Mouse (Mus musculus): ENCODE results near the gene Cptp. TPM values are rescaled to one million over a fixed set of nuclear protein-coding genes. Genes with fewer than 3 reads are reported as not detected.
A peak's percentile ranks its signal among the peaks of the same experiment; 100 is the strongest.

The Cptp gene
- polyA plus RNA-seq, 1 experiment, result 5.9 TPM

DNA sequence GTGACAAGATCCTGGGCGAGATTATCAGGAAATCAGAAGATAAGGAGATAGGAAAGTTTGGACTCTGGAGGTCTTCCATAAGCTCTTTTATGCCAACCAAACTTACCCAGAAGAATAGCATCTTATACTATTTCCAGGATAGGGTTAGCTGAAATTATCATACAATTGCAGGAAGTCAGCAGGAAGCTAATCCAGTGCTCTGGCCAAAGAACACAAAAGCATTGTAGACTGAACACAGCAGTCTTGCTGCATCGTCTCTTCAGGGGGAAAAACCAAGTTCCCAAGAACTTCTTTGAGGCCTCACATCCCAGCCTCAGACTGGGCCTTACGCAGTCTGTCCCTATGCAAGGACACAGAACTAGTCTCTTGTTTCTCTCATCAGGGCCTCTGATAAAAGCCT lies 14.3 kb upstream of the Cptp start:
- 87% methylated on average over 3 of the region's 3 CpGs for WGBS

DNA sequence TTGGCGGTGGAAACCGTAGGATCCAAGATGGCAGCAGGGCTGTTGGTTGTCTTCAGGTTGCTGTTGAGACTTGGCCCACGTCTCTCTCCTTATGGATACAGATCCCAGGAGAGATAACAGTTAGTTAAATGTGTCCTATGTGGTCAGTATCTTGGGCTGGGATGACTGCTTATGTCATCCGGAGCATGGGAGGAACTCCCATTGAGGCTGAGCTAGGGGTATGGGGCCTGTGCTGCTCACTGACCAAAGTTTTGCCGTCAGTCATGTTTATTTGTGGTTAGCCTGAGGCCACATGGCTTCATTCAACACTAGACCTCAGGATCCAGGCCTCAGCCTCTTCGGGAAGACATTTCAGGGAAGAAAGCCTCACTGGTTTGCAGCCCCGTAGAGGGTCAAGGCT lies 2.2 kb upstream of the Cptp start:
- Histone ChIP-seq H3K4me3 (replicated peaks; ENCODE audit: control insufficient read depth, low read depth, low read length) (no peak overlapping the region), H3K27ac (ENCODE audit: control insufficient read depth, insufficient read depth, low read depth, low read length, poor library complexity) (no peak overlapping the region), H3K4me1 (ENCODE audit: control insufficient read depth, insufficient read depth, low read length) (peaks cover 2% of the 10 kb centered on the region)
- no peak for TF ChIP-seq POLR2A (IDR thresholded peaks at IDR 0.05; ENCODE audit: borderline replicate concordance, control insufficient read depth, low read depth, low read length)
- no peak for TF ChIP-seq CTCF (IDR thresholded peaks at IDR 0.05; ENCODE audit: control insufficient read depth, insufficient read depth, low read length)
- 86% methylated on average over 7 of the region's 7 CpGs for WGBS

More for the DNA sequence above, 14.3 kb upstream of the Cptp start:
- H3K27ac ChIP-seq (ENCODE audit: control insufficient read depth, insufficient read depth, low read depth, low read length, poor library complexity), result no peak overlapping the region
- TF ChIP-seq POLR2A (IDR thresholded peaks at IDR 0.05; ENCODE audit: borderline replicate concordance, control insufficient read depth, low read depth, low read length), result no peak
- no peak for TF ChIP-seq CTCF (IDR thresholded peaks at IDR 0.05; ENCODE audit: control insufficient read depth, insufficient read depth, low read length)
- no peak overlapping the region for H3K4me3 ChIP-seq (replicated peaks; ENCODE audit: control insufficient read depth, low read depth, low read length)
- peaks cover 6% of the 10 kb centered on the region for H3K4me1 ChIP-seq (ENCODE audit: control insufficient read depth, insufficient read depth, low read length)

DNA sequence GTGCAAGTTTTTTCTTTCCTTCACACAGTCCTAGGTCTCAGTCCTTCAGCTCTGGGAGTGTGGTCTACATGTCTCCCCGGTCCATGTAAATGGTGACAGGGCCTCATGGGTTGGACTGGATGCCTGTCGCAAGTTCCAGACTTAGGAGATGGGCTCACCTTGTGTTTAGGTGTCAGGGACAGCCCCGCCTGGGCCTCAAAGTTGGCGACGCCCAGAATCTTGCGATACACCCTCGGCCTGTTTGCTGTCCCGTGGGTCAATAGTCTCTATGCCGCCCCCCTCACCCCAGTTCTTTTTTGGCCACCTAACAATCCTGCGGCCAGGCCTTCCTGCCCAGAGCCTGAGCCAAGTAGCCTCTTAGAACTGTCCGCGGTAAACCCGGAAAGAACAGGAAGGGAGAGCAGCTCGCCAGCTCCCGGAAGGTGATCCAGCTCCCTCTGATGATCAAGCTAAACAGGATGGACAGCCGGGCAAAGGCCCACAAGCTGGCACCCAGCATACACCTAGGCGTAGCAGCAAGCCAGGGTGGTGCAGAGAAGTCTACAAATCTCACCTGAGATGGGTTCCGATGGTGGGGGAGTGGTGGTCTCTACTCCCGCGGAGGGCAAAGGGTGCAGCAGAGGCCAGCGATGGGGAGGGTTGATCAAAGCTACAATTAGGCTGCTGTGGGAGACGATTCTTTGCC lies 484 bp downstream of the Cptp start:
- H3K27ac ChIP-seq (ENCODE audit: control insufficient read depth, insufficient read depth, low read depth, low read length, poor library complexity), result peak overlapping the region; percentile 49
- 8% methylated on average over 22 of the region's 22 CpGs for WGBS
- H3K4me1 ChIP-seq (ENCODE audit: control insufficient read depth, insufficient read depth, low read length), result peaks cover 2% of the 10 kb centered on the region
- peak overlapping the region; percentile 100 for H3K4me3 ChIP-seq (replicated peaks; ENCODE audit: control insufficient read depth, low read depth, low read length)
- TF ChIP-seq POLR2A (IDR thresholded peaks at IDR 0.05; ENCODE audit: borderline replicate concordance, control insufficient read depth, low read depth, low read length), result no peak
- no peak for TF ChIP-seq CTCF (IDR thresholded peaks at IDR 0.05; ENCODE audit: control insufficient read depth, insufficient read depth, low read length)

DNA sequence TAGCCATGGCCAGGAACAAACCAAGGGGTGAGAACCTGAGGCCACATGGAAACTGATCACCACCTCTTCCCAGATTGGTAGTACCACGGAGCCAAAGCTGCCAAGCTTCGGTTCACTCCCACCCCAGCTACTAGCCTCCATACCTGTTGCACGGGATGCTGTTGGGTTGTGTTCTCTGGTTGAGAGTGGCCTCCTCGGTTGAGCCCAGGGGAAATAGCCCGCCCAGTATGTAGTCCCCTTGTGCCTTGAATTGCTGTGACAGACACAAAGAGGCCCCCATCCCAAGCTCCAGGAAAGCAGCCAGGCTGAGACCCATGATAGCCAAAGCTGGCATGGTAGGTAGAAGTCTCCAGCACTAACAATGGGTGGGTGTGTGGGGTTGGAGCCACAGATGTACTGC lies 6.2 kb downstream of the Cptp start, which contains the start of gene Tas1r3:
TSS of gene Tas1r3 (minus strand) at position 362 of the 400 bp plus-strand sequence.
- Histone ChIP-seq H3K27ac (ENCODE audit: control insufficient read depth, insufficient read depth, low read depth, low read length, poor library complexity) (peak within 1 kb of the TSS; percentile 46; the same call in 1 of the 2 replicates), H3K4me3 (replicated peaks; ENCODE audit: control insufficient read depth, low read depth, low read length) (no peak within 1 kb of the TSS), H3K4me1 (ENCODE audit: control insufficient read depth, insufficient read depth, low read length) (peaks cover 6% of the 10 kb centered on the region)
- 72% methylated on average over 5 of the region's 5 CpGs for WGBS
- TF ChIP-seq CTCF (IDR thresholded peaks at IDR 0.05; ENCODE audit: control insufficient read depth, insufficient read depth, low read length) (no peak), POLR2A (IDR thresholded peaks at IDR 0.05; ENCODE audit: borderline replicate concordance, control insufficient read depth, low read depth, low read length) (no peak)

DNA sequence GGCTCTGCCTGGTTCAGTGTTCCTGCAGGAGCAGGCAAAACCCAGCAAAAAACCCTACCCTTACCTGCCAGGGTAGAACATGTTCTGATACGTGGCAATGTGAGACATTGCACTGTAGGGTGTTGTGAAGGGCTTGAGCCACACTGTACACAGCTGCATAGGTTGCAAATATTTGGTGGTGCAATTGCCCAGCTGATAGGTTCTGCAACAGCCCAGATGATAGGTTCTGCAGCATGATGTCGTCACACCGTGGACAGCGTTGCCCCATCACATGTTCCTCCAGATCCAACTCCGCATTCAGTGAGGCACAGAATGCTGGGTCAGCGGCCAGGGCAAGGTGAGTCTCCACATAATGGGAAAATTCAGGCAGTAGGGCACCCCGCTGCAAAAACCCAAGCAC lies 7.5 kb downstream of the Cptp start:
- peak overlapping the region; percentile 46 for H3K27ac ChIP-seq (ENCODE audit: control insufficient read depth, insufficient read depth, low read depth, low read length, poor library complexity)
- TF ChIP-seq POLR2A (IDR thresholded peaks at IDR 0.05; ENCODE audit: borderline replicate concordance, control insufficient read depth, low read depth, low read length) (no peak), CTCF (IDR thresholded peaks at IDR 0.05; ENCODE audit: control insufficient read depth, insufficient read depth, low read length) (no peak)
- H3K4me3 ChIP-seq (replicated peaks; ENCODE audit: control insufficient read depth, low read depth, low read length), result no peak overlapping the region
- WGBS, result 57% methylated on average over 7 of the region's 7 CpGs
- peaks cover 6% of the 10 kb centered on the region for H3K4me1 ChIP-seq (ENCODE audit: control insufficient read depth, insufficient read depth, low read length)

DNA sequence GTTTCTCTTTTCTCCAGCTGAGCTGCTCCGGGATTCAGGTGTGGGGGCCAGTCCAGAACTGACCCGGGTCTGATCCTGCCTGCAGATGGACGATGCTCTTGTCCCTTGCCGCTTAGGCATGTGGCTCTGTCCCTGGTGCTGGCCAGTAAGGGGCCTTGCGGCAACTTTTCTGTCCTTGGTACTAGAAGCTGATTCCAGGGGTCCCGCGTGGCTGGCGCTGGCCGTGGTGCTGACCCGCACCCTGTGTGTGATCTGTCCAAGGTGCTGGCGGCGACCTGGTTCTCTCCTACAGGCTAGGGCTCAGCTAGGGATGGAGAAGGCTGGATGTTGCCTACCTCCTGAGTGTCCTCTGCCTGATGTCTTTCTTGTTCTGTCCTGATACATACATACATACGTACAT lies 9.9 kb downstream of the Cptp start:
- H3K4me3 ChIP-seq (replicated peaks; ENCODE audit: control insufficient read depth, low read depth, low read length), result no peak overlapping the region
- H3K27ac ChIP-seq (ENCODE audit: control insufficient read depth, insufficient read depth, low read depth, low read length, poor library complexity), result no peak overlapping the region
- H3K4me1 ChIP-seq (ENCODE audit: control insufficient read depth, insufficient read depth, low read length), result peaks cover 6% of the 10 kb centered on the region
- TF ChIP-seq POLR2A (IDR thresholded peaks at IDR 0.05; ENCODE audit: borderline replicate concordance, control insufficient read depth, low read depth, low read length) (no peak), CTCF (IDR thresholded peaks at IDR 0.05; ENCODE audit: control insufficient read depth, insufficient read depth, low read length) (no peak)
- 57% methylated on average over 13 of the region's 13 CpGs for WGBS

DNA sequence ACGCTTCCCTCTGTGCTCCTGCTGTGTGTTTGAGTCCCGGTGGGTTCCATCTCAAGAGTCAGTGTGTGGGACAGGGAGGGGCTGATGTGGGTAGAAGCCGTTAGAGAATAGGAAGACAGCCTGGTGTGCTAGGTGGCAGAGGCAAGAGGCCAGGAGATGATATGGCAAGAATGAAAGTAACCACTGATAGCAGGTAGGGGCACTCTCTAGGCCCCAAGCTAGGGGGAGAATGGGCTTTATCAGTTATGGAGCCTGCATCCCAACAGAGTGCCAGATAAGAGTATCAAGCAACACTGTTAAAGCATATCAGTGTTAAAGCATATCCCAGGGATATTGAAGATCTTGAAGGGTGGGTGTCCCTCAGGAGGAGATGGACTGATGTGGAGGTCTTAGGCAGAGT lies 12.4 kb downstream of the Cptp start:
- WGBS, result 57% methylated on average over 3 of the region's 3 CpGs
- peaks cover 2% of the 10 kb centered on the region; the same call in 1 of the 2 replicates for H3K4me1 ChIP-seq (ENCODE audit: control insufficient read depth, insufficient read depth, low read length)
- no peak overlapping the region; the same call in 1 of the 2 replicates for H3K27ac ChIP-seq (ENCODE audit: control insufficient read depth, insufficient read depth, low read depth, low read length, poor library complexity)
- TF ChIP-seq CTCF (IDR thresholded peaks at IDR 0.05; ENCODE audit: control insufficient read depth, insufficient read depth, low read length), result no peak
- no peak for TF ChIP-seq POLR2A (IDR thresholded peaks at IDR 0.05; ENCODE audit: borderline replicate concordance, control insufficient read depth, low read depth, low read length)
- H3K4me3 ChIP-seq (replicated peaks; ENCODE audit: control insufficient read depth, low read depth, low read length), result no peak overlapping the region

DNA sequence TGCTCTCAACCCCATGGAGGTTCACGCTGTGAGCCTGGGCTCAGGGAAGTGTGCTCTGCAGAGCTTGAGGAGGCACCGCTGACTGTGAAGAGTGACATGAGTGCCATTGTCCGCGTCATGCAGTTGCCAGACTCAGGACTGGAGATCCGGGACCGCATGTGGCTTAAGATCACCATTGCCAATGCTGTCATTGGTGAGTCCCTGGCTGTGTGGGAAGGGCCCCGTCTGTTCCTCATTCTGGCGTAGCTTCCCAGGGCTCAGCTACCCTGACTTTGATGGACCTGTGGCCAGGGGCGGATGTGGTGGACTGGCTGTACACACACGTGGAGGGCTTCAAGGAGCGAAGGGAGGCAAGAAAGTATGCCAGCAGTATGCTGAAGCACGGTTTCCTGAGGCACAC lies 13.2 kb downstream of the Cptp start:
- TF ChIP-seq POLR2A (IDR thresholded peaks at IDR 0.05; ENCODE audit: borderline replicate concordance, control insufficient read depth, low read depth, low read length) (no peak), CTCF (IDR thresholded peaks at IDR 0.05; ENCODE audit: control insufficient read depth, insufficient read depth, low read length) (no peak)

More for the DNA sequence above, 13.2 kb downstream of the Cptp start:
- H3K27ac ChIP-seq (ENCODE audit: control insufficient read depth, insufficient read depth, low read depth, low read length, poor library complexity), result no peak overlapping the region
- 84% methylated on average over 12 of the region's 12 CpGs for WGBS
- H3K4me1 ChIP-seq (ENCODE audit: control insufficient read depth, insufficient read depth, low read length), result no peaks in the 10 kb centered on the region
- H3K4me3 ChIP-seq (replicated peaks; ENCODE audit: control insufficient read depth, low read depth, low read length), result no peak overlapping the region

Data from bone marrow, adult 2 months (tissue).